9 mouse cellular contexts compared by ENCODE assay signal in genomic region chr8:122923431-122924090, GRCm38 (mm10).
DNase-seq lines count a peak whose midpoint lies in the region; ATAC-seq and TF ChIP-seq lines count a peak whose summit lies in the region.
"Had no signal": no experiment of that assay in that cellular context is flagged by ENCODE, and none has a peak within 500 bp of the region (broad histone marks: within the 10 kb centered on the region; RNA-seq: fewer than 3 reads in every experiment).

No protein-coding gene starts in this region.

- CTCF ChIA-PET in Patski (lab: Charles Lee) = interaction anchor here (1.7 kb wide), 1 partner anchor 11 kb away, joined by 5 read pairs; no protein-coding TSS in a partner anchor

- POLR2A ChIA-PET in Patski (lab: Charles Lee) = no interaction called here

- in situ Hi-C loops in CH12.LX (cut with MboI; ENCODE audit: low pct_ligation_motif_present, low pct_unique_long_range_greater_than_20kb, low sequenced_read_pairs) (no loop called here), Patski (cut with MboI; ENCODE audit: low pct_unique_long_range_greater_than_20kb) (no loop called here)

- DNase-seq in hindbrain, embryonic 11.5 days (ENCODE audit: low spot score) = no peak
- DNase-seq in CH12.LX (ENCODE audit: extremely low read depth) = no peak
- no peak for DNase-seq in Patski (ENCODE audit: low read depth, low spot score)
- DNase-seq in liver, embryonic 13.5 days = no peak
- no peak for DNase-seq in thymus, adult 18-20 months
- no peak for DNase-seq in lung, postnatal 25 days (ENCODE audit: low spot score)
- DNase-seq: gastrocnemius, postnatal 36 days had no signal

- H3K36me3 ChIP-seq in hindbrain, embryonic 13.5 days = no peaks in the 10 kb centered on the region
- no peaks in the 10 kb centered on the region for H3K36me3 ChIP-seq in hindbrain, embryonic 11.5 days (ENCODE audit: control insufficient read depth, insufficient read depth, low read length)
- H3K36me3 ChIP-seq in CH12.LX (replicated peaks in 1 of 2; ENCODE audit: control insufficient read depth in 1 of 2, insufficient read depth in 1 of 2, low read length in 1 of 2) = peaks cover 0 to 58% of the 10 kb centered on the region in 2 experiments
- H3K36me3 ChIP-seq in liver, embryonic 13.5 days = peaks cover 5% of the 10 kb centered on the region; the same call in 1 of the 2 replicates

- H3K27ac ChIP-seq in hindbrain, embryonic 13.5 days = no peak overlapping the region
- no peak overlapping the region for H3K27ac ChIP-seq in hindbrain, embryonic 11.5 days (ENCODE audit: low read depth, low read length)
- H3K27ac ChIP-seq in CH12.LX (ENCODE audit: insufficient read depth, low read depth) = peak overlapping the region; percentile 26; the same call in 1 of the 2 replicates
- no peak overlapping the region for H3K27ac ChIP-seq in liver, embryonic 13.5 days
- H3K27ac ChIP-seq: liver, embryonic 14.5 days had no signal

- no peak overlapping the region for H3K4me2 ChIP-seq in hindbrain, embryonic 13.5 days
- no peak overlapping the region for H3K4me2 ChIP-seq in hindbrain, embryonic 11.5 days (replicated peaks; ENCODE audit: low read depth, low read length)
- peak overlapping the region; percentile 25; the same call in 1 of the 2 replicates for H3K4me2 ChIP-seq in CH12.LX (ENCODE audit: insufficient read depth, low read depth, poor library complexity, severe bottlenecking)
- H3K4me2 ChIP-seq in liver, embryonic 13.5 days = no peak overlapping the region

- no peak for TF ChIP-seq RAD21 in CH12.LX (IDR thresholded peaks at IDR 0.05; ENCODE audit: low read depth, low read length)

- dilution Hi-C loops in CH12.LX (cut with MboI; ENCODE audit: extremely low pct_ligation_motif_present, extremely low pct_unique_long_range_greater_than_20kb, low sequenced_read_pairs) = no loop called here

- H3K27me3 ChIP-seq in hindbrain, embryonic 13.5 days = no peaks in the 10 kb centered on the region
- H3K27me3 ChIP-seq in hindbrain, embryonic 11.5 days (ENCODE audit: control insufficient read depth, insufficient read depth, low read length) = no peaks in the 10 kb centered on the region
- H3K27me3 ChIP-seq in CH12.LX (replicated peaks) = no peaks in the 10 kb centered on the region
- H3K27me3 ChIP-seq in Patski = no peaks in the 10 kb centered on the region
- no peaks in the 10 kb centered on the region for H3K27me3 ChIP-seq in liver, embryonic 13.5 days

- no peak overlapping the region for H3K4me3 ChIP-seq in hindbrain, embryonic 13.5 days
- no peak overlapping the region for H3K4me3 ChIP-seq in hindbrain, embryonic 11.5 days (ENCODE audit: low read depth, low read length)
- no peak overlapping the region for H3K4me3 ChIP-seq in CH12.LX (replicated peaks in 1 of 3; ENCODE audit: low read depth in 2 of 3, low read length in 2 of 3, poor library complexity in 1 of 3)
- no peak overlapping the region for H3K4me3 ChIP-seq in liver, embryonic 13.5 days (replicated peaks)

- H3K9me3 ChIP-seq in hindbrain, embryonic 13.5 days = no peaks in the 10 kb centered on the region
- no peaks in the 10 kb centered on the region for H3K9me3 ChIP-seq in hindbrain, embryonic 11.5 days (ENCODE audit: control insufficient read depth, low read length)
- no peaks in the 10 kb centered on the region for H3K9me3 ChIP-seq in CH12.LX (replicated peaks; ENCODE audit: low read length)
- H3K9me3 ChIP-seq in liver, embryonic 13.5 days (replicated peaks) = no peaks in the 10 kb centered on the region

- ATAC-seq in hindbrain, embryonic 13.5 days (ENCODE audit: low FRiP score) = no peak
- ATAC-seq in hindbrain, embryonic 11.5 days (ENCODE audit: low FRiP score) = no peak
- peak; percentile 60 for ATAC-seq in Patski
- no peak for ATAC-seq in liver, embryonic 13.5 days (ENCODE audit: low read depth)

- TF ChIP-seq POLR2A in CH12.LX (IDR thresholded peaks at IDR 0.05; ENCODE audit: low read depth, low read length) = no peak

- 0 out of 2 replicates have a peak overlapping the region, but pooled peaks have one; percentile 35 for H3K9ac ChIP-seq in hindbrain, embryonic 13.5 days
- H3K9ac ChIP-seq in hindbrain, embryonic 11.5 days (ENCODE audit: low read depth, low read length) = no peak overlapping the region
- H3K9ac ChIP-seq in CH12.LX (ENCODE audit: insufficient read depth, low read depth) = no peak overlapping the region
- 0 out of 2 replicates have a peak overlapping the region, but pooled peaks have one; percentile 11 for H3K9ac ChIP-seq in liver, embryonic 13.5 days
- H3K9ac ChIP-seq: liver, embryonic 14.5 days had no signal

- H3K4me1 ChIP-seq in hindbrain, embryonic 13.5 days (replicated peaks) = peaks cover 41% of the 10 kb centered on the region
- H3K4me1 ChIP-seq in hindbrain, embryonic 11.5 days (replicated peaks; ENCODE audit: control insufficient read depth, insufficient read depth, low read length) = no peaks in the 10 kb centered on the region
- peaks cover 13 to 83% of the 10 kb centered on the region in 2 experiments for H3K4me1 ChIP-seq in CH12.LX (ENCODE audit: control insufficient read depth in 1 of 2, insufficient read depth in 2 of 2)
- H3K4me1 ChIP-seq in liver, embryonic 13.5 days (replicated peaks) = peaks cover 69% of the 10 kb centered on the region

- WGBS in hindbrain, embryonic 13.5 days = 63% methylated on average over 7 of the region's 7 CpGs
- WGBS in hindbrain, embryonic 11.5 days = 55% methylated on average over 7 of the region's 7 CpGs
- 43% methylated on average over 7 of the region's 7 CpGs for WGBS in liver, embryonic 13.5 days (ENCODE audit: insufficient replicate concordance)

- peaks cover 84% of the 10 kb centered on the region for H3K79me2 ChIP-seq in CH12.LX (replicated peaks; ENCODE audit: control insufficient read depth, extremely low read depth, insufficient read depth, poor library complexity, severe bottlenecking)

- no peak for TF ChIP-seq EP300 in CH12.LX (IDR thresholded peaks at IDR 0.05; ENCODE audit: low read length)

- TF ChIP-seq CTCF in CH12.LX (conservative IDR thresholded peaks at IDR 0.05 in 1 of 2, IDR thresholded peaks at IDR 0.05 in 1 of 2; ENCODE audit: low read depth in 2 of 2, low read length in 2 of 2) (no peak), Patski (IDR thresholded peaks at IDR 0.05) (no peak)

TF ChIP-seq in CH12.LX, 34 proteins besides CTCF, POLR2A, EP300 and RAD21:
- no peak for TF ChIP-seq KAT2A (IDR thresholded peaks at IDR 0.05; ENCODE audit: insufficient replicate concordance, low read length)
- peak; percentile 41; the same call in 1 of the 2 replicates for TF ChIP-seq MEF2A (IDR thresholded peaks at IDR 0.05; ENCODE audit: borderline replicate concordance, low read depth, low read length)

Comparison
In these comparisons a context has a peak if more than half of its experiments do, and no peak if none do; other contexts are left out.
1. H3K9ac ChIP-seq: peak in hindbrain, embryonic 13.5 days (single experiment) and liver, embryonic 13.5 days (single experiment); none in hindbrain, embryonic 11.5 days (single experiment) and CH12.LX (single experiment).